Mouse (Mus musculus) testis, adult 2 months (tissue): Measurements from ENCODE around the gene Tnnt2.

Source experiments
- CTCF ChIP-seq: fragments of 200-500 bp; IDR thresholded peaks from 2 replicates; pipeline ENCODE4 v1.5.1; 2012; ENCODE audit warnings: low read depth, mild to moderate bottlenecking, inconsistent platforms, low read length, moderate library complexity; ENCODE audit not compliant: control insufficient read depth, insufficient read depth, insufficient replicate concordance
- POLR2A ChIP-seq: fragments of 200-500 bp; IDR thresholded peaks from 2 replicates; pipeline ENCODE4 v1.6.1; 2012; ENCODE audit warnings: low read depth, mild to moderate bottlenecking, inconsistent platforms, low read length, moderate library complexity; ENCODE audit not compliant: control insufficient read depth

DNA sequence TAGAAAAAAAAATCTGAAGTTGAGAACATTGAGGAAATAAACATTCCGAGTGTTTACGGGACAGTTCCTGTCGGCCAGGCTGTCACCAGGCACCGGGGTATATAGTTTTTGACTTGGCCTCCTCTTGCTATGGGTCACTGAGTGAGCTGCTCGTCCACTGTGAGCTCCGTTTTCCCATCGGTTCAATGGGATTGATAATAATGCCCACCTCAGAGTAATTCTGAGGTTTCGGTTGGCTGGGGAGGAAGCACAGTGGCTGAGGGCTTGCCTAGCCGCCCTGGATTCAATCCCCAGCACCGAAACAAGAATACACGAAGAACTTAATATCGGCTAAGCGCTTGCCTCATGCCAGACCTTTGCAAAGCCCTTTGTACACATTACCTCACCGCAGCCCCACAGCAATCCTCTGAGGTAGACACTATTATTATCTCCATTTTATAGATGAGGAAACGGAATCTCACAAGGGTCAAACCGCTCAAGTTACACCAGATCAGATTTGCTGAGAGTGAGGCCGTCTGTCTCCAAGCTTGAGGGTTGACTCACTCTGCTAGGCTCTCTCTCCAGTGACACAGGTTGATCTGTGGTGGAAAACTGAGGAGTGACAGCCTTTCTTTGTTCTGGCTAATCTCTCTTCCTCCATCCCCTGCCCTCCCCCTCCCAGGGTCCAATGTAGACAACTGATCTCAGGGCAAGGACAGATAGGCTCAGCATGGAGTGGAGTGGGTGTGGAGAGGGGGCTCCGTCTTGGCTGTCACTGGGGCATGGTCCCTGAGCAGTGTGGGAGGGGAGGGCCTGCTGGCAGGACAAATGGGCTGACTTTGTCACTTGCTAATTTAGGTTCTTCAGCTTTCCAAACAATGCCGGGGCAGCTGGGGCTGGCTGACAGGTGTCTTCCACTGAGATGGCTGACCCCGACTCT lies 41.7 kb upstream of the Tnnt2 start:
- TF ChIP-seq CTCF (no peak), POLR2A (no peak)
